Mouse (Mus musculus): ENCODE results near the gene Wdr24. TPM values are rescaled to one million over a fixed set of nuclear protein-coding genes. Genes with fewer than 3 reads are reported as not detected.

The Wdr24 gene
- polyA plus RNA-seq, 1 experiment from 2014 or later, result 22.1 TPM

DNA sequence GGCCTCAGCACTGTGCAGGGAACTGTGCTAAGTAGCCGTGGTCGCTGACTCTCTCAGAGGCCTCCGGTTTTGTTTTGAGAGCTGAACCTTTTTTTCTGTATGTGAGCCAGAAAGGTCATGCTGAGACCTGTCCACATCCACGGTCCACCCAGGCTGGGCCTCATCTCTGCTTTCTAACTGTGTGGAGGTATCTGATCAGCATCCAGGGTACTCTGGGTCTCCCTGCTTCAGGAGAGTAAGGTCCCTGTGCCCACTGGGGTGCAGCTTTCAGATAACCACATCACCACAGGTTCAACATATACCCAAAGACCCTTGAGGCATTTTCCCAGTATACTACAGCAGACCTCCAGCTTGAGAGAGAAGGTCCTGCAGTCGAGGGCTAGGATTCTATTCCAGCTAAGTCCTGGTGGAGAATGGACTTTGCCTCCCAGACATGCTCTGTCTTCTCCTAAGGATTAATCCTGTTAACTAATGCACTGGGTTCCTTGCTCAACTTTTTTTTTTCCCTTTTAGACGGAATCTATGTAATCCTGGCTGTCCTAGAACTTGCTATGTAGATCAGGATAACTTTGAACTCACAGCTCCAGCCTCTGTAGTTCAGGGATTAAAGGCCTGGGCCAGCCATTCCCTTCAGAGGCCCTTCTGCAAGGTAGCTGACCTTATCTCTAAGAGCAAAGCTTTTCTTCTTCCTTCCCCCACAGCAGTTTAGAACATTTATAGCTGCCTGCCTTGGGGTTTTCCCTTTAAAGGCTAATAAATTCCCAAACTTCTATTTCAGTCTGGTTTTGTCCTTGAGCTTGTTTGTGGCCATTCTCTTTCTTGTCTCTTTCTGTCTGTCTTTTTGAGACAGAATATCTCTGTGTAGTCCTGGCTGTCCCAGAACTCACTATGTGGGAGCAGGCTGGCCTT is 38.5 kb downstream of the Wdr24 start:
- WGBS, result 10% methylated on average over 6 of the region's 6 CpGs
- Histone ChIP-seq H3K9ac (ENCODE audit: low read depth, low read length) (peak overlapping the region; percentile 71), H3K4me1 (replicated peaks; ENCODE audit: insufficient read depth, low read length) (peaks cover 5% of the 10 kb centered on the region), H3K27me3 (ENCODE audit: insufficient read depth, low read length) (no peaks in the 10 kb centered on the region), H3K9me3 (replicated peaks; ENCODE audit: low read length) (no peaks in the 10 kb centered on the region), H3K36me3 (ENCODE audit: insufficient read depth, low read length) (no peaks in the 10 kb centered on the region), H3K4me2 (ENCODE audit: low read length) (peak overlapping the region; percentile 96), H3K27ac (peak overlapping the region; percentile 82), H3K4me3 (replicated peaks; ENCODE audit: low read depth, low read length) (peak overlapping the region; percentile 65)
- DNase-seq (ENCODE audit: low spot score) (no peak), ATAC-seq (replicated peaks; ENCODE audit: low FRiP score, low read depth) (peak; percentile 6; the same call in 1 of the 2 replicates)
- TF ChIP-seq CTCF (IDR thresholded peaks at IDR 0.05; ENCODE audit: low read depth), result no peak

DNA sequence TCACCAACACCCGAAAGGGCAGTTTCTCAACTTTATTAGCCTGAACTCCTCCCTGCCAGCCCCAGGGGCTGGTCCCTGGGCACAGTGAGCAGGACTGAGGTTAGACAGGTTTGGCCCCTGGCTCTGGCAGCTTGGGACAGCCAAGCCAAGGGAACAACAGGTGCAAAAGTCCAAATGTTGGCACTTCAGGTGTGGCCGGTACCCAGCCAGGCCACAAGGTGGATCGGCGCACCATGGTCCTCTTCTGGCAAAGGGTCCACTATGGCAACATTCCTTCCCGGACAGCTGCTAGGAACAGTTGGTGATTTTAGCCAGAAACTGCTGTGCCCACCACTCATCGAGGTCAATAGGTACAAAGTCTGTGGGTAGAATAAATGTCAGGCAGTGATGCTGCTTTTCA is 40.3 kb downstream of the Wdr24 start:
- H3K4me1 ChIP-seq (replicated peaks; ENCODE audit: insufficient read depth, low read length), result peaks cover 13% of the 10 kb centered on the region
- H3K4me3 ChIP-seq (replicated peaks; ENCODE audit: low read depth, low read length), result no peak overlapping the region
- H3K27me3 ChIP-seq (ENCODE audit: insufficient read depth, low read length), result no peaks in the 10 kb centered on the region
- H3K36me3 ChIP-seq (ENCODE audit: insufficient read depth, low read length), result no peaks in the 10 kb centered on the region
- ATAC-seq (replicated peaks; ENCODE audit: low FRiP score, low read depth) (no peak), DNase-seq (ENCODE audit: low spot score) (no peak)
- H3K27ac ChIP-seq, result no peak overlapping the region
- H3K9me3 ChIP-seq (replicated peaks; ENCODE audit: low read length), result no peaks in the 10 kb centered on the region
- no peak overlapping the region for H3K4me2 ChIP-seq (ENCODE audit: low read length)
- no peak; the same call in 1 of the 2 replicates for TF ChIP-seq CTCF (IDR thresholded peaks at IDR 0.05; ENCODE audit: low read depth)
- 81% methylated on average over 6 of the region's 6 CpGs for WGBS
- H3K9ac ChIP-seq (ENCODE audit: low read depth, low read length), result no peak overlapping the region

GRCm38 (mm10) chr17:25864311-25864710 is 40.9 kb downstream of the Wdr24 start:
- 86% methylated on average over 14 of the region's 14 CpGs for WGBS
- Histone ChIP-seq H3K27me3 (ENCODE audit: insufficient read depth, low read length) (no peaks in the 10 kb centered on the region), H3K9me3 (replicated peaks; ENCODE audit: low read length) (no peaks in the 10 kb centered on the region), H3K27ac (peak overlapping the region; percentile 36; the same call in 1 of the 2 replicates), H3K4me3 (replicated peaks; ENCODE audit: low read depth, low read length) (no peak overlapping the region), H3K36me3 (ENCODE audit: insufficient read depth, low read length) (no peaks in the 10 kb centered on the region), H3K9ac (ENCODE audit: low read depth, low read length) (no peak overlapping the region), H3K4me1 (replicated peaks; ENCODE audit: insufficient read depth, low read length) (peaks cover 17% of the 10 kb centered on the region), H3K4me2 (ENCODE audit: low read length) (no peak overlapping the region)
- ATAC-seq (replicated peaks; ENCODE audit: low FRiP score, low read depth) (no peak), DNase-seq (ENCODE audit: low spot score) (no peak)
- no peak for TF ChIP-seq CTCF (IDR thresholded peaks at IDR 0.05; ENCODE audit: low read depth)

- TF ChIP-seq CTCF (IDR thresholded peaks at IDR 0.05; ENCODE audit: low read depth), result no peak
- Histone ChIP-seq H3K27ac (no peak overlapping the region), H3K4me2 (ENCODE audit: low read length) (no peak overlapping the region), H3K36me3 (ENCODE audit: insufficient read depth, low read length) (no peaks in the 10 kb centered on the region), H3K4me1 (replicated peaks; ENCODE audit: insufficient read depth, low read length) (peaks cover 17% of the 10 kb centered on the region), H3K4me3 (replicated peaks; ENCODE audit: low read depth, low read length) (no peak overlapping the region), H3K9me3 (replicated peaks; ENCODE audit: low read length) (no peaks in the 10 kb centered on the region), H3K27me3 (ENCODE audit: insufficient read depth, low read length) (no peaks in the 10 kb centered on the region), H3K9ac (ENCODE audit: low read depth, low read length) (no peak overlapping the region)
- ATAC-seq (replicated peaks; ENCODE audit: low FRiP score, low read depth) (no peak), DNase-seq (ENCODE audit: low spot score) (no peak)
- WGBS, result 85% methylated on average over 11 of the region's 11 CpGs
Measured at GRCm38 (mm10) chr17:25865288-25865687, 41.9 kb downstream of the Wdr24 start.

- H3K4me2 ChIP-seq (ENCODE audit: low read length), result no peak overlapping the region
- no peaks in the 10 kb centered on the region for H3K9me3 ChIP-seq (replicated peaks; ENCODE audit: low read length)
- H3K36me3 ChIP-seq (ENCODE audit: insufficient read depth, low read length), result no peaks in the 10 kb centered on the region
- H3K4me1 ChIP-seq (replicated peaks; ENCODE audit: insufficient read depth, low read length), result peaks cover 17% of the 10 kb centered on the region
- H3K9ac ChIP-seq (ENCODE audit: low read depth, low read length), result no peak overlapping the region
- H3K27me3 ChIP-seq (ENCODE audit: insufficient read depth, low read length), result no peaks in the 10 kb centered on the region
- DNase-seq (ENCODE audit: low spot score), result no peak
- H3K4me3 ChIP-seq (replicated peaks; ENCODE audit: low read depth, low read length), result no peak overlapping the region
- TF ChIP-seq CTCF (IDR thresholded peaks at IDR 0.05; ENCODE audit: low read depth), result no peak
- 96% methylated on average over 3 of the region's 3 CpGs for WGBS
- H3K27ac ChIP-seq, result no peak overlapping the region
- ATAC-seq (replicated peaks; ENCODE audit: low FRiP score, low read depth), result no peak
Measured at GRCm38 (mm10) chr17:25866172-25866571, 42.7 kb downstream of the Wdr24 start.

- Histone ChIP-seq H3K36me3 (ENCODE audit: insufficient read depth, low read length) (no peaks in the 10 kb centered on the region), H3K9ac (ENCODE audit: low read depth, low read length) (peak overlapping the region; percentile 85), H3K4me3 (replicated peaks; ENCODE audit: low read depth, low read length) (peak overlapping the region; percentile 83), H3K4me1 (replicated peaks; ENCODE audit: insufficient read depth, low read length) (peaks cover 12% of the 10 kb centered on the region), H3K9me3 (replicated peaks; ENCODE audit: low read length) (no peaks in the 10 kb centered on the region), H3K4me2 (ENCODE audit: low read length) (peak overlapping the region; percentile 97), H3K27me3 (ENCODE audit: insufficient read depth, low read length) (no peaks in the 10 kb centered on the region), H3K27ac (peak overlapping the region; percentile 94)
- whole genome bisulfite sequencing, result 5% methylated on average over 7 of the region's 7 CpGs
- ATAC-seq (replicated peaks; ENCODE audit: low FRiP score, low read depth) (no peak), DNase-seq (ENCODE audit: low spot score) (no peak)
- no peak for TF ChIP-seq CTCF (IDR thresholded peaks at IDR 0.05; ENCODE audit: low read depth)
Measured at GRCm38 (mm10) chr17:25867509-25867835, 44.0 kb downstream of the Wdr24 start.
